8 mouse cellular contexts compared by ENCODE assay signal in the genomic region with DNA sequence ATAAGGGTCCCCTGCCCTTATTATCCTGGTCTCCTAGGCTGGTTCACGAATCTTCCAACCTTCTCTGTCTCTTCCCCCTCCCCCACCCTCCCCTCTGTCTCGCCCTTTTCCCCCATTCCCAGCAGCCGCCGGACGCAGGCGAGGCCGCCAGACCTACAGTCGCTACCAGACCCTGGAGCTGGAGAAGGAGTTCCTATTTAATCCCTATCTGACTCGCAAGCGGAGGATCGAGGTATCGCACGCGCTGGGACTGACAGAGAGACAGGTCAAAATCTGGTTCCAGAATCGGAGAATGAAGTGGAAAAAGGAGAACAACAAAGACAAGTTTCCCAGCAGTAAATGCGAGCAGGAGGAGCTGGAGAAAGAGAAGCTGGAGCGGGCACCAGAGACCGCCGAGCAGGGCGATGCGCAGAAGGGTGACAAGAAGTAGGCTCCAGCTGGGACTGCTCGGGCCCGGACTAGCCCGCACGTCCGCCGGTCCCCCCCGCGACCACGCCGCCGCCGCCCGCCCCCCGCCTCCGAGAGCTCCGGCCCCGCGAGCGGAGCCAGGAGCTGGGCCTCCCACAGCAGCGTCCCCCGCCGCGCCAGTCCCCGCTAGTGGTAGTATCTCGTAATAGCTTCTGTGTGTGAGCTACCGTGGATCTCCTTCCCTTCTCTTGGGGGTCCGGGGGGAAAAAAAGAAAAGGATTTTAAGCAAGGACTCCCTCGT. TPM values are rescaled to one million over a fixed set of nuclear protein-coding genes. Genes with fewer than 3 reads are reported as not detected.
A peak's percentile ranks its signal among the peaks of the same experiment; 100 is the strongest.
DNase-seq lines count a peak whose midpoint lies in the region; ATAC-seq and TF ChIP-seq lines count a peak whose summit lies in the region.

No protein-coding gene starts in this region.

- TF ChIP-seq CTCF in hindbrain, postnatal 0 days (IDR thresholded peaks at IDR 0.05; ENCODE audit: low read depth): 0 out of 2 replicates have a peak, but pooled peaks have one; percentile 27

- no peak for ATAC-seq in embryonic facial prominence, embryonic 11.5 days (replicated peaks; ENCODE audit: insufficient number of reproducible peaks, low FRiP score, low TSS enrichment, low read depth)
- ATAC-seq in hindbrain, postnatal 0 days: peak; percentile 8; the same call in 1 of the 2 replicates
- ATAC-seq in lung, embryonic 16.5 days (ENCODE audit: low read depth): peak; percentile 64
- ATAC-seq in stomach, embryonic 15.5 days (ENCODE audit: insufficient read depth, low FRiP score, low read depth): no peak

- H3K4me1 ChIP-seq in embryonic facial prominence, embryonic 11.5 days (ENCODE audit: control insufficient read depth, insufficient read depth, low read length): no peaks in the 10 kb centered on the region
- H3K4me1 ChIP-seq in hindbrain, postnatal 0 days (ENCODE audit: insufficient read depth, low read length): no peaks in the 10 kb centered on the region
- H3K4me1 ChIP-seq in lung, embryonic 16.5 days (replicated peaks; ENCODE audit: control insufficient read depth, insufficient read depth, low read length): peaks cover 4% of the 10 kb centered on the region; the same call in 1 of the 2 replicates
- peaks cover 14% of the 10 kb centered on the region for H3K4me1 ChIP-seq in stomach, embryonic 15.5 days

- H3K9me3 ChIP-seq in embryonic facial prominence, embryonic 11.5 days (replicated peaks; ENCODE audit: control insufficient read depth, low read length): no peaks in the 10 kb centered on the region
- no peaks in the 10 kb centered on the region for H3K9me3 ChIP-seq in hindbrain, postnatal 0 days (ENCODE audit: low read length)
- no peaks in the 10 kb centered on the region for H3K9me3 ChIP-seq in lung, embryonic 16.5 days (ENCODE audit: control insufficient read depth, low read length)
- H3K9me3 ChIP-seq in stomach, embryonic 15.5 days: no peaks in the 10 kb centered on the region

- no peaks in the 10 kb centered on the region; the same call in 1 of the 2 replicates for H3K36me3 ChIP-seq in embryonic facial prominence, embryonic 11.5 days (replicated peaks; ENCODE audit: control insufficient read depth, insufficient read depth, low read depth, low read length)
- H3K36me3 ChIP-seq in hindbrain, postnatal 0 days (ENCODE audit: insufficient read depth, low read length): no peaks in the 10 kb centered on the region
- no peaks in the 10 kb centered on the region for H3K36me3 ChIP-seq in lung, embryonic 16.5 days (ENCODE audit: control insufficient read depth, insufficient read depth, low read length)
- no peaks in the 10 kb centered on the region for H3K36me3 ChIP-seq in stomach, embryonic 15.5 days

- DNase-seq in ovary, postnatal 36 days (ENCODE audit: low spot score): peak; percentile 37
- no peak for DNase-seq in ovary, postnatal 14 days (ENCODE audit: low spot score)
- DNase-seq in embryonic facial prominence, embryonic 11.5 days (ENCODE audit: low spot score): peak; percentile 60
- DNase-seq in hindbrain, postnatal 0 days (ENCODE audit: low spot score): no peak
- no peak for DNase-seq in left cerebral cortex, adult 9 months (ENCODE audit: low spot score in 2 of 2)
- no peak for DNase-seq in spleen, postnatal 36 days (ENCODE audit: low spot score in 2 of 2)

- H3K9ac ChIP-seq in embryonic facial prominence, embryonic 11.5 days (replicated peaks; ENCODE audit: low read length): no peak overlapping the region
- no peak overlapping the region for H3K9ac ChIP-seq in hindbrain, postnatal 0 days (replicated peaks; ENCODE audit: low read length)
- H3K9ac ChIP-seq in lung, embryonic 16.5 days (ENCODE audit: low read length): peak overlapping the region; percentile 67
- H3K9ac ChIP-seq in stomach, embryonic 15.5 days: peak overlapping the region; percentile 20

- no peak overlapping the region for H3K27ac ChIP-seq in embryonic facial prominence, embryonic 11.5 days (replicated peaks; ENCODE audit: low read depth, low read length)
- H3K27ac ChIP-seq in hindbrain, postnatal 0 days: no peak overlapping the region; the same call in 1 of the 2 replicates
- peak overlapping the region; percentile 82 for H3K27ac ChIP-seq in lung, embryonic 16.5 days (ENCODE audit: low read length)
- peak overlapping the region; percentile 86 for H3K27ac ChIP-seq in stomach, embryonic 15.5 days

- no peak overlapping the region for H3K4me3 ChIP-seq in embryonic facial prominence, embryonic 11.5 days (ENCODE audit: low read depth, low read length)
- peak overlapping the region; percentile 31 for H3K4me3 ChIP-seq in hindbrain, postnatal 0 days (ENCODE audit: low read length)
- peak overlapping the region; percentile 51 for H3K4me3 ChIP-seq in lung, embryonic 16.5 days (ENCODE audit: low read length)
- peak overlapping the region; percentile 47 for H3K4me3 ChIP-seq in stomach, embryonic 15.5 days (replicated peaks)

- H3K4me2 ChIP-seq in embryonic facial prominence, embryonic 11.5 days (ENCODE audit: low read depth, low read length): 0 out of 2 replicates have a peak overlapping the region, but pooled peaks have one; percentile 1
- peak overlapping the region; percentile 50 for H3K4me2 ChIP-seq in hindbrain, postnatal 0 days (ENCODE audit: low read depth, low read length)
- peak overlapping the region; percentile 76 for H3K4me2 ChIP-seq in lung, embryonic 16.5 days (ENCODE audit: low read depth, low read length)
- H3K4me2 ChIP-seq in stomach, embryonic 15.5 days: peak overlapping the region; percentile 58

- peaks cover 91% of the 10 kb centered on the region for H3K27me3 ChIP-seq in embryonic facial prominence, embryonic 11.5 days (ENCODE audit: control insufficient read depth, insufficient read depth, low read length)
- peaks cover 87% of the 10 kb centered on the region for H3K27me3 ChIP-seq in hindbrain, postnatal 0 days (ENCODE audit: insufficient read depth, low read length)
- H3K27me3 ChIP-seq in lung, embryonic 16.5 days (ENCODE audit: control insufficient read depth, insufficient read depth, low read depth, low read length): peaks cover 70% of the 10 kb centered on the region
- peaks cover 66% of the 10 kb centered on the region for H3K27me3 ChIP-seq in stomach, embryonic 15.5 days (replicated peaks)

- under 1% methylated on average over 49 of the region's 49 CpGs for WGBS in embryonic facial prominence, embryonic 11.5 days
- WGBS in hindbrain, postnatal 0 days: 0% methylated on average over 48 of the region's 49 CpGs
- WGBS in lung, embryonic 16.5 days: under 1% methylated on average over 46 of the region's 49 CpGs
- WGBS in stomach, embryonic 15.5 days: under 1% methylated on average over 48 of the region's 49 CpGs

RNA-seq across cellular contexts. Expression of gene Hoxb7, which starts 2.2 kb away (rescaled TPM):
- 0.15 and 0.54 TPM in 2 replicates for polyA plus RNA-seq in embryonic facial prominence, embryonic 11.5 days (2014; fragmentation: Nextera tagmentation; extraction: Ambion mirVana)
- total RNA-seq in hindbrain, postnatal 0 days (2014; rRNA removed): 11.0 and 21.7 TPM in 2 replicates
- polyA plus RNA-seq in hindbrain, postnatal 0 days (2015; fragmentation: Nextera tagmentation; extraction: Ambion mirVana): 10.1 and 16.8 TPM in 2 replicates
- 2.2 and 3.2 TPM in 2 replicates for polyA plus RNA-seq in lung, embryonic 16.5 days (2015; fragmentation: Nextera tagmentation; extraction: Ambion mirVana)
- 7.0 and 9.1 TPM in 2 replicates for polyA plus RNA-seq in stomach, embryonic 15.5 days (2015; fragmentation: Nextera tagmentation; extraction: Ambion mirVana)

RNA-seq across cellular contexts. Expression of gene Hoxb8, which starts 2.5 kb away (rescaled TPM):
- polyA plus RNA-seq in embryonic facial prominence, embryonic 11.5 days (2014; fragmentation: Nextera tagmentation; extraction: Ambion mirVana): 0.40 and 0.63 TPM in 2 replicates
- 28.0 and 66.5 TPM in 2 replicates for total RNA-seq in hindbrain, postnatal 0 days (2014; rRNA removed)
- polyA plus RNA-seq in hindbrain, postnatal 0 days (2015; fragmentation: Nextera tagmentation; extraction: Ambion mirVana): 4.6 and 6.2 TPM in 2 replicates
- polyA plus RNA-seq in lung, embryonic 16.5 days (2015; fragmentation: Nextera tagmentation; extraction: Ambion mirVana): 0.33 and 0.79 TPM in 2 replicates
- 1.1 and 1.9 TPM in 2 replicates for polyA plus RNA-seq in stomach, embryonic 15.5 days (2015; fragmentation: Nextera tagmentation; extraction: Ambion mirVana)

RNA-seq across cellular contexts. Expression of gene Hoxb6, which starts 8.1 kb away (rescaled TPM):
- polyA plus RNA-seq in embryonic facial prominence, embryonic 11.5 days (2014; fragmentation: Nextera tagmentation; extraction: Ambion mirVana): 0.73 and 1.2 TPM in 2 replicates
- total RNA-seq in hindbrain, postnatal 0 days (2014; rRNA removed): 23.2 and 30.2 TPM in 2 replicates
- 29.0 and 36.3 TPM in 2 replicates for polyA plus RNA-seq in hindbrain, postnatal 0 days (2015; fragmentation: Nextera tagmentation; extraction: Ambion mirVana)
- polyA plus RNA-seq in lung, embryonic 16.5 days (2015; fragmentation: Nextera tagmentation; extraction: Ambion mirVana): 8.8 and 11.6 TPM in 2 replicates
- polyA plus RNA-seq in stomach, embryonic 15.5 days (2015; fragmentation: Nextera tagmentation; extraction: Ambion mirVana): 7.5 and 10.7 TPM in 2 replicates

RNA-seq across cellular contexts. Expression of gene Hoxb9, which starts 12.9 kb away (rescaled TPM):
- 0.38 and 0.63 TPM in 2 replicates for polyA plus RNA-seq in embryonic facial prominence, embryonic 11.5 days (2014; fragmentation: Nextera tagmentation; extraction: Ambion mirVana)
- 0.40 TPM in 1 of 2 replicates, not detected in the other for total RNA-seq in hindbrain, postnatal 0 days (2014; rRNA removed)
- polyA plus RNA-seq in hindbrain, postnatal 0 days (2015; fragmentation: Nextera tagmentation; extraction: Ambion mirVana): 0.13 TPM in 1 of 2 replicates, not detected in the other
- polyA plus RNA-seq in lung, embryonic 16.5 days (2015; fragmentation: Nextera tagmentation; extraction: Ambion mirVana): 0.28 and 0.30 TPM in 2 replicates
- 0.13 and 0.35 TPM in 2 replicates for polyA plus RNA-seq in stomach, embryonic 15.5 days (2015; fragmentation: Nextera tagmentation; extraction: Ambion mirVana)

RNA-seq across cellular contexts. Expression of gene Hoxb5, which starts 18.9 kb away (rescaled TPM):
- 0.67 and 2.0 TPM in 2 replicates for polyA plus RNA-seq in embryonic facial prominence, embryonic 11.5 days (2014; fragmentation: Nextera tagmentation; extraction: Ambion mirVana)
- total RNA-seq in hindbrain, postnatal 0 days (2014; rRNA removed): 16.5 and 24.3 TPM in 2 replicates
- 109 and 113 TPM in 2 replicates for polyA plus RNA-seq in hindbrain, postnatal 0 days (2015; fragmentation: Nextera tagmentation; extraction: Ambion mirVana)
- 39.2 and 46.6 TPM in 2 replicates for polyA plus RNA-seq in lung, embryonic 16.5 days (2015; fragmentation: Nextera tagmentation; extraction: Ambion mirVana)
- polyA plus RNA-seq in stomach, embryonic 15.5 days (2015; fragmentation: Nextera tagmentation; extraction: Ambion mirVana): 17.6 and 17.9 TPM in 2 replicates

Comparison
In these comparisons a context has a peak if more than half of its experiments do, and no peak if none do; other contexts are left out.
1. DNase-seq: peak in ovary, postnatal 36 days (single experiment) and embryonic facial prominence, embryonic 11.5 days (single experiment); none in ovary, postnatal 14 days (single experiment), hindbrain, postnatal 0 days (single experiment), left cerebral cortex, adult 9 months (0 of 2) and spleen, postnatal 36 days (0 of 2).
2. ATAC-seq: peak in hindbrain, postnatal 0 days (single experiment) and lung, embryonic 16.5 days (single experiment); none in embryonic facial prominence, embryonic 11.5 days (single experiment) and stomach, embryonic 15.5 days (single experiment).
3. H3K27ac ChIP-seq: peak in lung, embryonic 16.5 days (single experiment) and stomach, embryonic 15.5 days (single experiment); none in embryonic facial prominence, embryonic 11.5 days (single experiment) and hindbrain, postnatal 0 days (single experiment).
4. H3K4me2 ChIP-seq: peak in every context shown above with its lines; median percentile 76 in lung, embryonic 16.5 days; 58 in stomach, embryonic 15.5 days; 50 in hindbrain, postnatal 0 days; 1 in embryonic facial prominence, embryonic 11.5 days.
5. H3K9ac ChIP-seq: peak in lung, embryonic 16.5 days (single experiment) and stomach, embryonic 15.5 days (single experiment); none in embryonic facial prominence, embryonic 11.5 days (single experiment) and hindbrain, postnatal 0 days (single experiment).